Mouse (Mus musculus) cerebellum, adult 11 months (tissue): ENCODE measurements at regions not wholly inside any gene's neighbourhood (a gene's known extent, or its start where the extent isn't known, plus 50 kb on each side); places are given as distances from the start of the nearest gene placed in this dataset.

Experiments
- DNase-seq: peaks from one replicate; pipeline ENCODE4 v3.0.0; 2022

DNA sequence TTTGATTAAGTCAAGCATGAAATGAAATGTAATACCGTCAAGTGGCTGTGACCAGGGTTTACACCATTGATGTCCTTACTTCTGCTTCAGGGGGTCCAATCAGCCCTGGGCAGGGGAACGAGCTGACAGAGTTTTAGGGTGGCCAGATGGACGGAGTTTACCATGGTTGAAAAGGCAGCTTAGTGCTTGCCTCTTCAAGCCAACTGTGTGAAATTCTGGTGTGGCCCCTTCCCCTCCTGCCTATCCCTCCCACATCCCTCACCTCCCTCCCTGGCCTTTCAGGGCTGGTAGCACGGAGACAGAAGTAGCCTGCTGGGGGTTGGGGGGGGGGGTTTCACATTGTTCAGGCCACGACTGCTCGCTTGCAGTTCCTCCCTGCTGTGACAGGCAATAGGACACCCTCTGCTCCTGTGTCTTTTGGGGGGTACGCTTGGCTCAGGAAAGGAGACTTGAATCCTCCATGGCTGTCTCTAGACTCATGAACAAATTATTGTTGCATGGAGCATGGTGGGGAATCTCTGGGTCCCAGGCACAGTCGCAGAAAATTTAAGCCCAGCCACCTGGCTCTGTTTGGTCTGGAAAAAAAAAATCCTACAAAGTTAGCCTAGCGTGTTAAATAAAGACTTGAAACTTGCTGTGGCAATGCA is 262.4 kb upstream of the Irx3 start:
- DNase-seq = no peak

DNA sequence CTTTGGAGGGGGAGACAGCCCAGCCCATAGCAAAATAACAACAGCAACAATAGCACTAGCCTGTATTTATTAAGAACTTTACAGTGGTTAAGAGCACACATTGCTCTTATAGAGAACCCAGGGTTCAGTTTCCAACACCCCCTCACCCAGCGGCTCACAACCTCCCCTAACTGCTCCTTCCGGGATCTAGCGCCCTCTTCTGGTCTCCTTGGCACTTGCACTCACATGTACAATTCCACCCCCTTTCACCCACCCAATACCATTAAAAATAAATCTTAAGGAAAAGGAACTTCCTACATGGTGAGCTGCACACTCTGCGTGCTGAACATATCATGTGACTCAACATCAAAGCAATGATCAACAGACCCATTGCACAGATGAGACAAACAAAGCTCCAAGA is 261.5 kb upstream of the Irx3 start:
- DNase-seq = no peak

DNA sequence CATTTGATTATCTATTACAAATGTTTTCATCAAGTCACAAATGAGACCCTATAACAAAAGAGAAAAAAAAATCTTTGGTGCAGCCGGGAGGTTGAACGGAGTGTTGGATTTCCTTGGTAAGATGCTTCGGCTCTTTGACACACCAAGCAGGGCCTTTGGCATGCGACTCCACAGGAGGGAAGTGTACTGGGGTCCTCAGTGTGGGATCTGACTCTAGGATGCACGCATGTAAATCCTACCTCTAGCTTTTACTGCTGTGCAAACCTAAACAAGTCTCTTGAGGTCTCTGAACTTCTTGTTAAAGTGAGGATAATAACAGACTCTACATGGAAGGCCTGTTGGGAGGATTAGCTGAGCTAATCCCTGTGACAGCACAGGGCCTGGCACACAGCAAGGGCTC is 257.6 kb upstream of the Irx3 start:
- DNase-seq = no peak

- no peak for DNase-seq
Measured at GRCm38 (mm10) chr8:92058953-92059352, 257.1 kb upstream of the Irx3 start.

DNA sequence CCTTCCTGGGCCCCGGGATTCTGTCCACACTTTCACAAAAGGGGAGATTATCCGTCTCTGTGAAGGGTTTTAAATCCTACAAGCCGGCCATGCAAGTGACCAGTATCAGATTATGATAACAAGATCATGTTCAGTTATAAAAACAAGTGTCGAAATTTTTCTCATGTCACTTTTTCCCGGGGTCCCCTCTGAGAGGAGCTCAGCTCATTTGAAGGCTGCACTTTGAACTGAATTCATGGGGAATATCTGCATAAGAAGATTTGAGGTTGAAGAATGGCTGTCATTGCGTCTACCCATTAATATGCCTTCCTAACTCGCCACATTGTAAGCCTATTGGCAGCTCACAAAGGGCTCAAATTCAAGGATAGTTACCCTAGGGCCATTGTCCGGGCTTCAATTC is 256.0 kb upstream of the Irx3 start:
- no peak for DNase-seq

DNA sequence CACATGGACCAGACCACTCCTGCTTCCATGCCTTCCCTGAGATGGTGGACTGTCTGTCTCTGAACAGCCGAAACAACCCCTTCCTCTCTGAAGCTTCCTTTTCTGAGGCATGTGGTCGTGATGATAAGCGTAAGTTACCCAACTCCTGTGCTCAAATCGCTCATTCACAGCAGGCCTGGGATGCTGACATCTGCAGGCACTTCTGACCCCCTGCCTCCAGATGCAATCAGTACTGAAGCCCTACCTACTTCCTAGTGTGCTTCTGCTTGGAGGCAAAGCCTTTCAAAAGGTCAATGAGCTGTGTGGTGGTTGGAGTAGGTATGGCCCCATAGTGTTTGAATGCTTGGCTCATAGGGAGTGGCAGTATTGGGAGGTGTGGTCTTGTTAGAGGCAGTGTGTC is 253.7 kb upstream of the Irx3 start:
- DNase-seq = no peak

DNA sequence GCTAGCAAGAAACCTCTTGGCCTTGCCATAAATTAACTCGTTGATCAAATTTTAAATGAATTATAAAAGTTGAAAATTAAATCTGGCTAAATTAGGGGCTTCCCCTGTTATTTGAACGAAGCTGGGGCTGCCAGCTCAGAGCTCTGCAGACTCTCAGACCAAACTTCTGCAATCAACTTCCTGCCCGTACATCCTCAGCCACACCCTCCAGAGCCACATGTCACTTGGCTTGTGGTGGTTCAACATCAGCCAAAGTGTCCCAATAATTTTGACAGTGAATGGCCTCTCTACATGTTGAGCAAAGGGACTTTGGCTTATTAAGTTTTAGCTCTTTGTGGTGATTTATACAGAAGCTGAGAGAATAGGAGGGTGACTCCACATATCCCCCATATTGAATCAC is 242.8 kb upstream of the Irx3 start:
- no peak for DNase-seq

DNA sequence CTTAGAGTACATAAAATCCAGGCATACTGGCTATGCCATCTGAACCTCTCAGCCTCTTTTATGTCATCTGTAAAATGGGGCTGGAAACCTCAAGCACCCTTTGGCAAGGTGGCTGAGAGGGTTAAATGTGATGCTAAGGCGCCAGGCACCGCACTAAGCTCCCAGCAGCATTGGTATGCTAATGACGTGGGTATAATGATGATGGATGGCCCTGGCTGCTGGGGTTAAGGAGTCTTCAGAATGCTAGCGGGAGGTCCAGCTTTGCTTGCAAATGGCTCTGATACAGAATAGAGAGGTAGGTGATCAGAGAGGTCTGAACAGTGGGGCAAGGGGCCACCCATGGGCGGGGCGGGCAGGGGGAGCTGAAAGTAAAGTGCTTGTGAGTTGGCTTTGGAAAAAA is 241.1 kb upstream of the Irx3 start:
- DNase-seq = no peak

- DNase-seq = no peak
Measured at GRCm38 (mm10) chr8:92029954-92030353, 228.1 kb upstream of the Irx3 start.

DNA sequence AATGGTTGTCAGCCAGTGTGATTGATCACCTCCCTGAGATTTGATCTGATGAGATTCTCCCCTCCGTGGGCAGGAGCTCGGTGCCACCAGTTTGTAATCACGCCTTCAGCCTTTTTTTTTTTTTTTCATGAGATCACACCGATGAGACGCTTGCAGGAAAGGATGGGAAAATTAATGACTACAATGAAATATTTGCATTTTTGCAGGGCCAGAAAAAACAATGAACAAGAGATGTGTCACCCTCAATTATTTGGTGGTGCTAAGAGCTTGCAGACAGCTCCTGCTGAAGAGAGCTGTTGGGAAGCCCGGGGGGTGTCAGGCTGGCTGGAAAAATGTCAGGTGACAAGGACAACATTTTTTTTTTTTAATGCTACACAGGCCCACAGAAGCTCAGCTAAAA is 227.6 kb upstream of the Irx3 start:
- DNase-seq = no peak

DNA sequence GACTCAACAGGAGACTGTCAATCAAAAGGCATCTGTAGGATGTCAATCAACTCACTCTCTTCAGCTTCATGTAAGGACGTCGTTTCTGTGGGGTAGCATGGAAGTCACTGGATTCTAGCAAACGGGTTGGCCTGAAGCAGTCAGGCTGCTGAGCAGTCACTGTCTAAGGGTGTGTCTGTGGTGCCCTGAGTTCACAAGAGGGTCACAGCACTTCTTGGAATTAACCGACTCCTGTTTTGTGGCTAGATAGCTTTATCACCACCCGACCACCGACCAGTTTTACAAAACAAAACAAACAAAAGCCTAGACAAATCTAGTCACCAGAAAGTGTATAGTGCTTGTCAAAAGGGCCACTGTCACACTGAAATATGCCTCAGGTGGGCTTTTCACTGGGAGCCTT is 226.4 kb upstream of the Irx3 start:
- DNase-seq = no peak

DNA sequence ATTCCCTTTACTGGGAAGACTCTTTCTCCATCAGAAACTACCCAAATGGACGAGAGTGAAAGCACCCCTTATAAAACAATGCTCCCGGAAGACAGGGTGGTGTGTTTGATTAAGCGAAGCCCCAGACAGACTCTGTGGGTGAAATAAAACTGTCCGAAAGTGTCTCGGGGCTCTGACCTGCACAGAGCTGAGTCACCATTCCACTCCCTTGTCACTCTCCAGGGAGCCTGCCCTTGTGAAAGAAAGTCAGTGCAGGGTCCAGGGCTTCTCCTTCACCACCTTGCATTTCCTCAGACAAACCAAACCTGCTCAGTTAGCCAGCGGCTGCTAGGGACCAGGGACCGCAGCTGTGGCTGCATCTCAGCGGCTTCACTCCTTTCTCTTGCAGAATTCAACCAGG is 222.3 kb upstream of the Irx3 start:
- DNase-seq = no peak

- DNase-seq = no peak
Measured at GRCm38 (mm10) chr8:92021521-92021920, 219.7 kb upstream of the Irx3 start.

DNA sequence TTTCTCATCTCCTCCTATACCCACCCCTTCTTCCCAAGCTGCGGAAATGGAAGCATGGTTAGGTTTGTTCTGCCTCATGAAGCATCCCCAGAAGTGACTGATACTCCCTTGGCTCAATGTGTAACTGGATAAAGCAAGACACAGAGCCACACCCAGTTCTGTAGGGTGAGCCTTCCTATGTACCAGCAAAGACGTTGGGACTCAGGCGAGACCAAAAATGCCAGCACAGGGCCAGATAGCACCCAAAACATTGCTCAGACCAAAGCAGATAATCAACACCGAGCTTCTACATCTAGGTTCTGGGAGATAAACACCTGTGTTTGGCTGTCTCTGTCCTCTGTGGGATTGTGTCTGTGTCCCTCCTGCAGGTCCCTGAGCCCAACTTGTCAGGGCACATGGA is 212.8 kb upstream of the Irx3 start:
- DNase-seq = no peak

DNA sequence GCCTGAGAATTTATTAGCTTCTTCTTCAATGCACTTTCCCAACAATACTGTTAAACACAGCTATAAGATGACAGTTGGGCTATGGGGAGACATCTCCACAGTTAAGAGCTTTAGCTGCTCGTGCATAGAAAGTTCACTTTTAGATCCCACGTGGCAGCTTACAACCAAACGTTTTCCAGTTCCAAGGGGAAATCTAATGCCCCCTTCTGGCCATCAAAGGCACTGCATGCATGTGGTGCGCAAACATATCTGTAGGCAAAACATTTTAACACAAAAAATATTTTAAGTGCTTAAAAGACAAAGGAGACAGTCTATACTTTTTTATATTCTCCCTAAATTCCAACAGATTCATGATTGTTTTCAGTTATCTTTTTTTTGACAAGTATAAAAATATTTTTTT is 211.3 kb upstream of the Irx3 start:
- DNase-seq = no peak

DNA sequence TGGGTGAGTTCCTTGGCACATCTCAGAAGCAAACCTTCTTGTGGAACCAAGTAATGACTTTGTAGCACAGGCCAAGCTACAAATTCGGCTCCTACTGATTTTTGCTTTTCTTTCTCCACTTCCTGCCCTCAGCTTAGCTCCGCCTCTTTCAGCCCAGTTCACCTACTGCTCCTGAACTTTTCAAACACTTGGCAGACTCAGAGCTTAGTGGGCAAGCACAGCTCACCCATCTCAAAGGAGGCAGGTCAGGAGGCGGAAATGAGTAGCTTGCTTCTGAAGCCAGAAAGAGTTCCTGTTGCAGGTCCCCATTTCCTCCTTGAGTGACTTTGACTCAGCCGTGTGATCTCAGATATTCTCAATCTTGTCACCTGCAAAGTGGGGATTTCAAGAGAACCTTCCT is 208.5 kb upstream of the Irx3 start:
- no peak for DNase-seq

DNA sequence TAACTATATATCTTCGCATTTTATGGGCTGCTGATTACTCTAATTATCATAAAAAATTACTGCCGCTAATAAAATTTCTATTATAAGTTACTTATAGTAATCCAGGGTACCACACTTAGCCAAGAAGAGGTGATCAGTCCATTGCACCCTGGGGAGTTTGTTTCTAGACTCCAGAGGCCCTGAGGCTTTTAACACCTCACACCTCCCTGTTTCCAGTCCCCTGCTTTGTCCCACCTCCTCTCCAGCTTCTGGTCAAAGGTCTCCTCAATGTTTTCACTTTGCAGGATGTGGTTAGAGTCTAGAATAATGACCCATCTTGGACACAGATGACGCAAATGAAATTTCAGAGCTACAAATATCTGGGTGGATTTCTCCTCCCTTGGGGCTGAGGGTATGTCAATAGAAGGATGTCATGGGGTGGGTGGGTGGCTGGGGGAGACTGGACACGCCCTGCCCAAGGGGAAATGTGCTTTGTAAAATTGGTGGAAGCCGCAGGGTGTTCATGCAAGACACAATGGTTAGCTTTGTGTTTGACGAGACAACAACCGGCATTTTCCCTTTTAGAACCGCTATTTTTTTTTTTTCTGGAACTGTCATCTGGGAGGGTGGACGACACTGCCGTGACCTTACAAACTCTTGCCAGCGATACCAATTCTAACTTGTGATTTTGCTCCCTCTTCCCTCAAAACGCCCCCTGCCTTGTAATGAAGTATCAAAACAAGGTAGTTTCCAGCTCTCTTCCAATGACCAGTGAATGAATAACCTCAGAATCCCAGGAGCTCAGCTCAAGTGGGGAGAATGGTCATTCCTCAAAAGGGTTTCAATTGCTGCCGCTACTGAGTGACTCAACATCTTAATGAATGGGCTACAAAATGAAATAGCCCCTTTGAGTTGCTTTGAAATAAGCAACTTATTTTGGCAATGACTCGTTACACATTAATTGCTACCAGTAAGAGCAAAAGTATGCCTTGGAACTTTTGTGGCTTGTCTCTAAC is 207.0 kb upstream of the Irx3 start:
- no peak for DNase-seq

DNA sequence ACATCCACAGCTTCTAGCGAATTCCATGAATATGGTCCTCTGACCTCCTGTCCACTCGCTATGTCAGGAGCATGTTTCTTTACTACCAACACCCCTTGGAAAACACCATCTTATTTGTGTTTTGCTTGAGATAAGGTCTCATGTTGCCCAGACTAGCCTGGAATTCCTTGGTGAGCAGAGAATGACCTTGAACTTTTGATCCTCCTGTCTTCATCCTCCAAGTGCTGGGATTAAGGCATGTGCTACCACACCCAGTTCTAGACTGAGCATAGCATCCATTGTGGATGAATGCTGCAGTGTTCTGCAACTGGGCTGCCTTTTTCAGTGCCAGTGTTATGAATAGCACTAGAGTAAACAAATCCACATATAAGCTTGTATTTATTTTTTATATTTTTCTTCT is 203.2 kb upstream of the Irx3 start:
- no peak for DNase-seq

GRCm38 (mm10) chr8:92004532-92004931 is 202.7 kb upstream of the Irx3 start:
- no peak for DNase-seq

DNA sequence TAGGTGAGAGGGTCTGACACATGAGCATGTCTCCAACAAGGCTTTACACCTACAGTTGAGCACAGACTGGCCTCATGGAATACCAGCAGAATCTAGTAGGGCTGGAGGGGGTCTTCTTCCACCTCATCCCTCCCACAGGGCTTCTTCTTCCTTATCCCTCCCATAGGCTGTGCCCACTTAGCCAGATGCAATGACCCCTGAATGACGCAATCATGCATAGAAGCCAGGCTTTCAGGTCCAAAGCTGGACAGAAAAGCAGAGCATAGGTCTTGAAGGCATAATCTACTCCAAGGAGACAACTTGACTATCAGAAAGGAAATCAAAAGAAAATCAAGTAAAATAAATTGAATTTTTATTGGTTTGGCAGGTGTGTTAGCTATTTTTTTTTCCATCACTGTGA is 198.5 kb upstream of the Irx3 start:
- no peak for DNase-seq

DNA sequence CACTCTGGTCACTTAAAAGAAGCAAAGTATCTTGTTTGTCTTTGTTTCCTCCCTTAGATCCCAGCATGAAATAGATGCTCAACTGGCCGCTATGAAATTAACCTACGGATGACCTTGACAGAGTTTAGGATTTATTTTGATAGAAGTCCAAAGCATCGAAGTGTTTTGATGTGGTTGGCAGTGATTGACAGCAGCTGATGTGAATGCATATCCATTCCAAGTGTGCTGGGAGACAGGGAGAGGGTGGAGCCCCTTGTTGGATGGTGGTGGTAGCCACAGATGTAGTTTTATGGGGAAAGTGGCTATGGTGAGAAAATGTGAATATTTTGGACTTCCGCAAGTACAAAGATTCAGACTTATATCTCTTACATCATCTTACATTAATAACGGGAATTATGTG is 197.8 kb upstream of the Irx3 start:
- no peak for DNase-seq

DNA sequence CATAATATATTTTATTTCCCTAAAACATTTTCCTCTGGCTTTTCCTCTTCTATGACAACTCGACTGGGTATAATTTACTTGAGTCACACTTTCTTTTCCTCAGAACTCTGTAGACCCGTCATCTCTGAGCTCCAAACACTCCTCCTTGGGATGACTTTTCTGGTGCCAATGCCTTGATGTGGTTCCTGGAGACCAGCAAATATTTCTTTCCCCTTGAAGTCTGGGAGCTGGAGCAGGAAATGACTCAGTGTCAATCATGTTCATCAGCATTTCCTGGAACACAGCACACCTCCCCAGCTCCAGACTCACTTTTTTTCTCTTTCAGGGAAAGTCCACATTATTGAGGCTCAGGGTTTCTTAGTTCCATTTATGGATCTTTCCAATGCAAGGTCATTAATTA is 197.3 kb upstream of the Irx3 start:
- DNase-seq = no peak

DNA sequence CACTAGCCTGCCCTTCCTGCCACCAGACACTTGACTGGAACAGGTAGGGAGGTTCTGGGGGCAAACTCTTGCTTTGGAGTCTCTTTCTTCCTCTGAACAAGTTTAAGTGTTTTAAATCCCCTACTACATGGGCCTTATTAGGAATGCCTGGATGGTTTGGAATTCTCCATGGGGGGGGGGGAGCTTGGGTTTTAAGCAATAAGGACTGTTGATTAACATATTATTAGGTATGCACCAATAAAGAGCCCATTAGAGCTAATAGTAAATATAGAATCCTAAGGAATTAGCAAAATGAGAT is 196.0 kb upstream of the Irx3 start:
- no peak for DNase-seq

- no peak for DNase-seq
Measured at GRCm38 (mm10) chr8:91997023-91997891, 195.4 kb upstream of the Irx3 start.
